8 mouse cellular contexts compared by ENCODE assay signal in genomic region chr17:25405224-25405895, GRCm38 (mm10). TPM values are rescaled to one million over a fixed set of nuclear protein-coding genes. Genes with fewer than 3 reads are reported as not detected.
A peak's percentile ranks its signal among the peaks of the same experiment; 100 is the strongest.
DNase-seq lines count a peak whose midpoint lies in the region; ATAC-seq and TF ChIP-seq lines count a peak whose summit lies in the region.

No protein-coding gene starts in this region.

- no peak for DNase-seq in lung, postnatal 0 days (ENCODE audit: low spot score)
- no peak for DNase-seq in lung, adult 18-20 months
- no peak for DNase-seq in liver, embryonic 11.5 days (ENCODE audit: low spot score)
- no peak for DNase-seq in spleen, adult 12 weeks (ENCODE audit: low spot score)
- DNase-seq in urinary bladder, postnatal 4 days (ENCODE audit: low spot score in 2 of 2) = no peak
- no peak for DNase-seq in testis, postnatal 14 days (ENCODE audit: low spot score)

- no peaks in the 10 kb centered on the region for H3K27me3 ChIP-seq in lung, postnatal 0 days (replicated peaks; ENCODE audit: insufficient read depth, low read length)
- no peaks in the 10 kb centered on the region for H3K27me3 ChIP-seq in heart, embryonic 12.5 days (replicated peaks)
- H3K27me3 ChIP-seq in liver, embryonic 11.5 days (replicated peaks; ENCODE audit: control insufficient read depth, insufficient read depth, low read length) = no peaks in the 10 kb centered on the region
- H3K27me3 ChIP-seq in stomach, embryonic 16.5 days (ENCODE audit: control insufficient read depth, insufficient read depth, low read length) = no peaks in the 10 kb centered on the region

- H3K4me3 ChIP-seq in lung, postnatal 0 days (ENCODE audit: low read depth, low read length) = no peak overlapping the region
- H3K4me3 ChIP-seq in heart, embryonic 12.5 days = no peak overlapping the region
- no peak overlapping the region for H3K4me3 ChIP-seq in liver, embryonic 11.5 days (ENCODE audit: low read depth, low read length)
- no peak overlapping the region for H3K4me3 ChIP-seq in stomach, embryonic 16.5 days (replicated peaks; ENCODE audit: low read length)

- peak; percentile 76 for ATAC-seq in lung, postnatal 0 days
- peak; percentile 38; the same call in 1 of the 2 replicates for ATAC-seq in heart, embryonic 12.5 days (ENCODE audit: insufficient number of reproducible peaks, low FRiP score)
- ATAC-seq in liver, embryonic 11.5 days (replicated peaks; ENCODE audit: low FRiP score) = peak; percentile 65
- peak; percentile 86 for ATAC-seq in stomach, embryonic 16.5 days (ENCODE audit: insufficient read depth, low FRiP score)

- no peak for TF ChIP-seq EP300 in lung, postnatal 0 days (IDR thresholded peaks at IDR 0.05)

- no peaks in the 10 kb centered on the region for H3K36me3 ChIP-seq in lung, postnatal 0 days (ENCODE audit: insufficient read depth, low read length)
- 0 out of 2 replicates have a peak, but pooled peaks cover 3% of the 10 kb centered on the region for H3K36me3 ChIP-seq in heart, embryonic 12.5 days
- H3K36me3 ChIP-seq in liver, embryonic 11.5 days (ENCODE audit: control insufficient read depth, insufficient read depth, low read length) = no peaks in the 10 kb centered on the region
- no peaks in the 10 kb centered on the region for H3K36me3 ChIP-seq in stomach, embryonic 16.5 days (ENCODE audit: control insufficient read depth, insufficient read depth, low read length)

- H3K9me3 ChIP-seq in lung, postnatal 0 days (ENCODE audit: low read length) = no peaks in the 10 kb centered on the region
- H3K9me3 ChIP-seq in heart, embryonic 12.5 days (replicated peaks) = no peaks in the 10 kb centered on the region
- no peaks in the 10 kb centered on the region for H3K9me3 ChIP-seq in liver, embryonic 11.5 days (ENCODE audit: control insufficient read depth, low read length)
- no peaks in the 10 kb centered on the region for H3K9me3 ChIP-seq in stomach, embryonic 16.5 days (replicated peaks; ENCODE audit: control insufficient read depth, low read length)

- no peak for TF ChIP-seq CTCF in lung, postnatal 0 days (IDR thresholded peaks at IDR 0.05)

- no peak overlapping the region for H3K4me2 ChIP-seq in lung, postnatal 0 days (replicated peaks; ENCODE audit: low read depth, low read length)
- H3K4me2 ChIP-seq in heart, embryonic 12.5 days = peak overlapping the region; percentile 33
- H3K4me2 ChIP-seq in liver, embryonic 11.5 days = no peak overlapping the region
- no peak overlapping the region for H3K4me2 ChIP-seq in stomach, embryonic 16.5 days (ENCODE audit: low read depth, low read length)

- no peak overlapping the region for H3K9ac ChIP-seq in lung, postnatal 0 days (replicated peaks; ENCODE audit: low read depth)
- H3K9ac ChIP-seq in heart, embryonic 12.5 days = peak overlapping the region; percentile 63
- no peak overlapping the region for H3K9ac ChIP-seq in liver, embryonic 11.5 days (ENCODE audit: low read depth, low read length)
- 0 out of 2 replicates have a peak overlapping the region, but pooled peaks have one; percentile 28 for H3K9ac ChIP-seq in stomach, embryonic 16.5 days (ENCODE audit: low read length)

- WGBS in lung, postnatal 0 days = 12% methylated on average over 10 of the region's 10 CpGs
- WGBS in heart, embryonic 12.5 days = 4% methylated on average over 10 of the region's 10 CpGs
- 9% methylated on average over 10 of the region's 10 CpGs for WGBS in liver, embryonic 11.5 days
- 9% methylated on average over 10 of the region's 10 CpGs for WGBS in stomach, embryonic 16.5 days

- H3K27ac ChIP-seq in lung, postnatal 0 days (ENCODE audit: low read length) = no peak overlapping the region
- H3K27ac ChIP-seq in heart, embryonic 12.5 days (ENCODE audit: poor library complexity, severe bottlenecking) = peak overlapping the region; percentile 80
- H3K27ac ChIP-seq in liver, embryonic 11.5 days (ENCODE audit: low read depth, low read length) = peak overlapping the region; percentile 17; the same call in 1 of the 2 replicates
- H3K27ac ChIP-seq in stomach, embryonic 16.5 days (ENCODE audit: low read length) = peak overlapping the region; percentile 79

- H3K4me1 ChIP-seq in lung, postnatal 0 days (ENCODE audit: insufficient read depth, low read depth, low read length) = no peaks in the 10 kb centered on the region
- peaks cover 66% of the 10 kb centered on the region for H3K4me1 ChIP-seq in heart, embryonic 12.5 days (replicated peaks)
- peaks cover 16% of the 10 kb centered on the region for H3K4me1 ChIP-seq in liver, embryonic 11.5 days (replicated peaks; ENCODE audit: control insufficient read depth, insufficient read depth, low read length)
- peaks cover 28% of the 10 kb centered on the region for H3K4me1 ChIP-seq in stomach, embryonic 16.5 days (ENCODE audit: control insufficient read depth, insufficient read depth, low read length)

RNA-seq across cellular contexts. Expression of gene Cacna1h, which starts 28.2 kb away (rescaled TPM):
- 0.42 and 0.55 TPM in 2 replicates for polyA plus RNA-seq in lung, postnatal 0 days (2015; fragmentation: Nextera tagmentation; extraction: Ambion mirVana)
- 13.5 and 16.3 TPM in 2 replicates for polyA plus RNA-seq in heart, embryonic 12.5 days (2016; fragmentation: Nextera tagmentation; extraction: Ambion mirVana)
- polyA plus RNA-seq in liver, embryonic 11.5 days (2014; fragmentation: Nextera tagmentation; extraction: Ambion mirVana) = 2.6 and 3.2 TPM in 2 replicates
- 2.6 and 2.9 TPM in 2 replicates for polyA plus RNA-seq in stomach, embryonic 16.5 days (2015; fragmentation: Nextera tagmentation; extraction: Ambion mirVana)

RNA-seq across cellular contexts. Expression of gene Tpsg1, which starts 36.3 kb away (rescaled TPM):
- 0.17 and 0.18 TPM in 2 replicates for polyA plus RNA-seq in lung, postnatal 0 days (2015; fragmentation: Nextera tagmentation; extraction: Ambion mirVana)
- polyA plus RNA-seq in heart, embryonic 12.5 days (2016; fragmentation: Nextera tagmentation; extraction: Ambion mirVana) = not detected in 2 replicates
- 0.81 and 1.1 TPM in 2 replicates for polyA plus RNA-seq in liver, embryonic 11.5 days (2014; fragmentation: Nextera tagmentation; extraction: Ambion mirVana)
- 2.3 and 3.5 TPM in 2 replicates for polyA plus RNA-seq in stomach, embryonic 16.5 days (2015; fragmentation: Nextera tagmentation; extraction: Ambion mirVana)

RNA-seq across cellular contexts. Expression of gene Tpsb2, which starts 39.3 kb away (rescaled TPM):
- polyA plus RNA-seq in lung, postnatal 0 days (2015; fragmentation: Nextera tagmentation; extraction: Ambion mirVana) = 11.4 and 15.3 TPM in 2 replicates
- polyA plus RNA-seq in heart, embryonic 12.5 days (2016; fragmentation: Nextera tagmentation; extraction: Ambion mirVana) = not detected in 2 replicates
- 0.22 and 0.25 TPM in 2 replicates for polyA plus RNA-seq in liver, embryonic 11.5 days (2014; fragmentation: Nextera tagmentation; extraction: Ambion mirVana)
- 13.4 and 19.2 TPM in 2 replicates for polyA plus RNA-seq in stomach, embryonic 16.5 days (2015; fragmentation: Nextera tagmentation; extraction: Ambion mirVana)

RNA-seq across cellular contexts. Expression of gene Tekt4, which starts 49.1 kb away (rescaled TPM):
- polyA plus RNA-seq in lung, postnatal 0 days (2015; fragmentation: Nextera tagmentation; extraction: Ambion mirVana) = 10.3 and 11.7 TPM in 2 replicates
- polyA plus RNA-seq in heart, embryonic 12.5 days (2016; fragmentation: Nextera tagmentation; extraction: Ambion mirVana) = 0.45 and 0.54 TPM in 2 replicates
- not detected in 2 replicates for polyA plus RNA-seq in liver, embryonic 11.5 days (2014; fragmentation: Nextera tagmentation; extraction: Ambion mirVana)
- polyA plus RNA-seq in stomach, embryonic 16.5 days (2015; fragmentation: Nextera tagmentation; extraction: Ambion mirVana) = not detected in 2 replicates

RNA-seq across cellular contexts. Expression of gene Tpsab1, which starts 60.0 kb away (rescaled TPM):
- 0.57 and 0.61 TPM in 2 replicates for polyA plus RNA-seq in lung, postnatal 0 days (2015; fragmentation: Nextera tagmentation; extraction: Ambion mirVana)
- polyA plus RNA-seq in heart, embryonic 12.5 days (2016; fragmentation: Nextera tagmentation; extraction: Ambion mirVana) = not detected in 2 replicates
- polyA plus RNA-seq in liver, embryonic 11.5 days (2014; fragmentation: Nextera tagmentation; extraction: Ambion mirVana) = not detected in 2 replicates
- 0.50 and 0.53 TPM in 2 replicates for polyA plus RNA-seq in stomach, embryonic 16.5 days (2015; fragmentation: Nextera tagmentation; extraction: Ambion mirVana)

Comparison
In these comparisons a context has a peak if more than half of its experiments do, and no peak if none do; other contexts are left out.
1. H3K9ac ChIP-seq: peak in heart, embryonic 12.5 days (single experiment) and stomach, embryonic 16.5 days (single experiment); none in lung, postnatal 0 days (single experiment) and liver, embryonic 11.5 days (single experiment).
2. Peak in every context shown above with its lines, with median percentiles within 50 percentile points of each other: ATAC-seq.